Mouse (Mus musculus) bone marrow macrophage, adult 2 months (primary cell): ENCODE results near the gene Oas1d. TPM values are rescaled to one million over a fixed set of nuclear protein-coding genes. Genes with fewer than 3 reads are reported as not detected.

Experiments used
- H3K27ac ChIP-seq: 2 replicates; pipeline ENCODE4 v1.5.1; 2012; ENCODE audit warnings: low read depth, low read length; ENCODE audit not compliant: insufficient read depth
- H3K4me1 ChIP-seq: 2 replicates; pipeline ENCODE4 v1.6.1; 2012; ENCODE audit warnings: low read length; ENCODE audit not compliant: control insufficient read depth, insufficient read depth
- H3K4me3 ChIP-seq: 2 replicates; pipeline ENCODE4 v1.5.1; 2012; ENCODE audit warnings: mild to moderate bottlenecking, low read length, moderate library complexity; ENCODE audit not compliant: insufficient read depth
- CTCF ChIP-seq: IDR thresholded peaks from 2 replicates; pipeline ENCODE4 v1.5.1; 2012; ENCODE audit warnings: low read depth, mild to moderate bottlenecking, low read length, moderate library complexity
- POLR2A ChIP-seq: IDR thresholded peaks from 2 replicates; pipeline ENCODE4 v1.6.1; 2012; ENCODE audit warnings: mild to moderate bottlenecking, low read depth, low read length, borderline replicate concordance
- polyA plus RNA-seq: library from polyadenylated mRNA; stranded (reverse); fragments of >200 nt; gene quantifications from 2 replicates; pipeline ENCODE4 v1.2.4, GENCODE M21; 2012; ENCODE audit not compliant: missing spikeins, insufficient read depth, insufficient read length

The Oas1d gene
- polyA plus RNA-seq, 1 experiment = not detected

- Histone ChIP-seq H3K4me1 (peaks cover 37% of the 10 kb centered on the region), H3K4me3 (no peak overlapping the region), H3K27ac (no peak overlapping the region)
- TF ChIP-seq CTCF (no peak), POLR2A (no peak)
Measured at GRCm38 (mm10) chr5:120937841-120938240, 23.5 kb downstream of the Oas1d start.

- TF ChIP-seq CTCF = no peak
- TF ChIP-seq POLR2A = no peak
- Histone ChIP-seq H3K4me3 (no peak overlapping the region), H3K4me1 (peaks cover 37% of the 10 kb centered on the region), H3K27ac (no peak overlapping the region)
Measured at GRCm38 (mm10) chr5:120938586-120938985, 24.2 kb downstream of the Oas1d start.

- no peak overlapping the region for H3K4me3 ChIP-seq
- no peak overlapping the region for H3K27ac ChIP-seq
- TF ChIP-seq POLR2A = no peak
- no peak for TF ChIP-seq CTCF
- H3K4me1 ChIP-seq = peaks cover 30% of the 10 kb centered on the region
Measured at GRCm38 (mm10) chr5:120942076-120942475, 27.7 kb downstream of the Oas1d start.

GRCm38 (mm10) chr5:120952242-120952770 lies 38.0 kb downstream of the Oas1d start:
- Histone ChIP-seq H3K4me1 (no peaks in the 10 kb centered on the region), H3K27ac (no peak overlapping the region), H3K4me3 (no peak overlapping the region)
- TF ChIP-seq POLR2A = no peak
- TF ChIP-seq CTCF = no peak

- Histone ChIP-seq H3K4me1 (no peaks in the 10 kb centered on the region), H3K4me3 (no peak overlapping the region), H3K27ac (no peak overlapping the region)
- TF ChIP-seq POLR2A = no peak
- TF ChIP-seq CTCF = peak; percentile 91
Measured at GRCm38 (mm10) chr5:120953974-120954373, 39.6 kb downstream of the Oas1d start.

GRCm38 (mm10) chr5:120961004-120961403 lies 46.7 kb downstream of the Oas1d start:
- no peak overlapping the region for H3K27ac ChIP-seq
- no peaks in the 10 kb centered on the region for H3K4me1 ChIP-seq
- TF ChIP-seq CTCF = no peak
- no peak for TF ChIP-seq POLR2A
- H3K4me3 ChIP-seq = no peak overlapping the region

- TF ChIP-seq POLR2A = no peak
- no peak for TF ChIP-seq CTCF
- Histone ChIP-seq H3K27ac (no peak overlapping the region), H3K4me1 (no peaks in the 10 kb centered on the region), H3K4me3 (no peak overlapping the region)
Measured at GRCm38 (mm10) chr5:120966156-120966555, 51.8 kb downstream of the Oas1d start.

GRCm38 (mm10) chr5:120966894-120967293 lies 52.6 kb downstream of the Oas1d start:
- no peak overlapping the region for H3K4me3 ChIP-seq
- TF ChIP-seq CTCF (no peak), POLR2A (no peak)

GRCm38 (mm10) chr5:120967355-120968133 lies 53.2 kb downstream of the Oas1d start:
- H3K4me1 ChIP-seq = no peaks in the 10 kb centered on the region
- H3K4me3 ChIP-seq = no peak overlapping the region
- no peak overlapping the region for H3K27ac ChIP-seq
- TF ChIP-seq CTCF (no peak), POLR2A (no peak)

More at GRCm38 (mm10) chr5:120966894-120967293, 52.6 kb downstream of the Oas1d start:
- Histone ChIP-seq H3K4me1 (no peaks in the 10 kb centered on the region), H3K27ac (no peak overlapping the region)

GRCm38 (mm10) chr5:120968134-120968532 lies 53.8 kb downstream of the Oas1d start:
- Histone ChIP-seq H3K4me3 (no peak overlapping the region), H3K27ac (no peak overlapping the region), H3K4me1 (no peaks in the 10 kb centered on the region)
- TF ChIP-seq POLR2A = no peak
- TF ChIP-seq CTCF = no peak

GRCm38 (mm10) chr5:120968799-120969198 lies 54.5 kb downstream of the Oas1d start:
- H3K4me1 ChIP-seq = no peaks in the 10 kb centered on the region
- H3K27ac ChIP-seq = no peak overlapping the region
- H3K4me3 ChIP-seq = no peak overlapping the region
- TF ChIP-seq CTCF (no peak), POLR2A (no peak)
